Mouse (Mus musculus): ENCODE results near the gene Smok2b.
"Not testable (repeated sequence)": the region's sequence is repeated elsewhere in the genome, so short reads cannot be mapped to it uniquely, and the experiment has no call there.

Gene Smok2b

GRCm38 (mm10) chr17:13229957-13230356, at the start of gene Smok2b:
Gene Smok2b (plus strand): TSS chr17:13230257.
- DNase-seq (ENCODE audit: low spot score in 2 of 2): not testable (repeated sequence)

- DNase-seq (ENCODE audit: low spot score in 2 of 2): not testable (repeated sequence)
Observed at GRCm38 (mm10) chr17:13180491-13180890, 49.6 kb upstream of the Smok2b start.

- DNase-seq (ENCODE audit: low spot score in 2 of 2): not testable (repeated sequence)
Observed at GRCm38 (mm10) chr17:13182712-13183111, 47.3 kb upstream of the Smok2b start.

- not testable (repeated sequence) for DNase-seq (ENCODE audit: low spot score in 2 of 2)
Observed at GRCm38 (mm10) chr17:13184514-13184913, 45.5 kb upstream of the Smok2b start.

- DNase-seq (ENCODE audit: low spot score in 2 of 2): not testable (repeated sequence)
Observed at GRCm38 (mm10) chr17:13186541-13186940, 43.5 kb upstream of the Smok2b start.

- not testable (repeated sequence) for DNase-seq (ENCODE audit: low spot score in 2 of 2)
Observed at GRCm38 (mm10) chr17:13187621-13188020, 42.4 kb upstream of the Smok2b start.

- DNase-seq (ENCODE audit: low spot score in 2 of 2): not testable (repeated sequence)
Observed at GRCm38 (mm10) chr17:13188846-13189245, 41.2 kb upstream of the Smok2b start.

- DNase-seq (ENCODE audit: low spot score in 2 of 2): not testable (repeated sequence)
Observed at GRCm38 (mm10) chr17:13190836-13191583, 39.0 kb upstream of the Smok2b start.

- DNase-seq (ENCODE audit: low spot score in 2 of 2): not testable (repeated sequence)
Observed at GRCm38 (mm10) chr17:13196486-13196885, 33.6 kb upstream of the Smok2b start.

- DNase-seq (ENCODE audit: low spot score in 2 of 2): not testable (repeated sequence)
Observed at GRCm38 (mm10) chr17:13198812-13199211, 31.2 kb upstream of the Smok2b start.

- DNase-seq (ENCODE audit: low spot score in 2 of 2): not testable (repeated sequence)
Observed at GRCm38 (mm10) chr17:13199880-13200409, 30.1 kb upstream of the Smok2b start.

- DNase-seq (ENCODE audit: low spot score in 2 of 2): not testable (repeated sequence)
Observed at GRCm38 (mm10) chr17:13201551-13201950, 28.5 kb upstream of the Smok2b start.

- DNase-seq (ENCODE audit: low spot score in 2 of 2): not testable (repeated sequence)
Observed at GRCm38 (mm10) chr17:13202453-13203107, 27.5 kb upstream of the Smok2b start.

GRCm38 (mm10) chr17:13205247-13205646, 24.8 kb upstream of the Smok2b start:
- DNase-seq (ENCODE audit: low spot score in 2 of 2): not testable (repeated sequence)

GRCm38 (mm10) chr17:13206491-13206890, 23.6 kb upstream of the Smok2b start:
- no peak for DNase-seq (ENCODE audit: low spot score in 2 of 2)

- DNase-seq (ENCODE audit: low spot score in 2 of 2): not testable (repeated sequence)
Observed at GRCm38 (mm10) chr17:13208460-13208859, 21.6 kb upstream of the Smok2b start.

- no peak for DNase-seq (ENCODE audit: low spot score in 2 of 2)
Observed at GRCm38 (mm10) chr17:13212136-13212850, 17.8 kb upstream of the Smok2b start.

GRCm38 (mm10) chr17:13214169-13214568, 15.9 kb upstream of the Smok2b start:
- DNase-seq (ENCODE audit: low spot score in 2 of 2): no peak

- DNase-seq (ENCODE audit: low spot score in 2 of 2): no peak
Observed at GRCm38 (mm10) chr17:13215595-13215994, 14.5 kb upstream of the Smok2b start.

GRCm38 (mm10) chr17:13220888-13221287, 9.2 kb upstream of the Smok2b start, which contains the start of gene Smok2a:
Gene Smok2a (plus strand): TSS chr17:13221188.
- no peak for DNase-seq (ENCODE audit: low spot score in 2 of 2)

GRCm38 (mm10) chr17:13221921-13222320, 8.1 kb upstream of the Smok2b start:
- not testable (repeated sequence) for DNase-seq (ENCODE audit: low spot score in 2 of 2)

- not testable (repeated sequence) for DNase-seq (ENCODE audit: low spot score in 2 of 2)
Observed at GRCm38 (mm10) chr17:13239461-13239860, 9.4 kb downstream of the Smok2b start.
